ENCODE assay signal across 17 mouse cellular contexts in the genomic region with DNA sequence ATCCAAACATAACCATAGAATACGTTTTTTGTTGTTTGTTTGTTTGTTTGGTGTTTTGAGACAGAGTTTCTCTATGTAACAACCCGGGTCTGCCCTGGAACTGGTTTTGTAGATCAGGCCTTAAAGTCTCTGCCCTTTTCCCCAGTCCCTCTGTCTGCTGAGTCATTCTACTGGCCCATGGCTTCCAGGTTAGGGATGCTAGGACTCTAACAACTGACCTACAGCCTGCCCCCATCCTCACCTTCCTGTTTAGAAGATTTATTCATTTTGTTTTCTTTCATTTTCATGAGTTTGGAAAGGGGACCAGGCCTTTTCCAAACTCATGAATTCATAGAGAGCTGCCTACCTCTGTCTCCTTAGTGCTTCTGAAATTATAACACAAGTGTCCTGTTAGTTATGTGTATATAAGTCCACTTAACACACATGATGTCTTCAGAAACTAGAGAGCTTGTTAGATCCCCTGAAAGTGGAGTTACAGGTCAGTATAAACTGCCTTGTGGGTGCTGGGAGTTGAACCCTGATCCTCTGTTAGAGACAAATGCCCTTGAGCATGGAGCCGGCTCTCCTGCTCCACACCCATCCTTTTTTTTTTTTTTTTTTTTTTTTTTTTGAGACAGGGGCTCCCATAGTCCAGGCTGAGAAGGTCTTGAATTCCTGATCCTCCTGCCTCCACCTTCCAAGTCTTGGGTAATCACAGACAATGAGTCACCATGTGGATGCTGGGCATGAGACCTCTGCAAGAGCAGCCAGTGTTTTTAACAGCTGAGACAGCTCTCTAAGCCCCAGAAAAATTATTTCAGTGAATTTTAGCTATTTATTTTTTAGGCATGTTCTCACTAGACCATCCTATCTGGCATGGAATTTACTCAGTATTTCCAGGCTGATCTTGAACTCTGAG. TPM values are rescaled to one million over a fixed set of nuclear protein-coding genes. Genes with fewer than 3 reads are reported as not detected.
DNase-seq lines count a peak whose midpoint lies in the region; ATAC-seq lines count a peak whose summit lies in the region.
"Had no signal": no experiment of that assay in that cellular context is flagged by ENCODE, and none has a peak within 500 bp of the region (broad histone marks: within the 10 kb centered on the region; RNA-seq: fewer than 3 reads in every experiment).

No protein-coding gene starts in this region.

- DNase-seq in 3134 (ENCODE audit: extremely low read depth, insufficient read length, low spot score) (peak; percentile 69), A20 (ENCODE audit: low read depth, low spot score) (peak; percentile 36), adipocyte (ENCODE audit: low spot score) (peak; percentile 43), MN1 (ENCODE audit: low spot score) (no peak)
- DNase-seq: cerebellum, adult 11-12 months; gastrocnemius, postnatal 14 days; thymus, postnatal 4 days had no signal

- H3K4me2 ChIP-seq in liver, embryonic 15.5 days = no peak overlapping the region
- H3K4me2 ChIP-seq: embryonic facial prominence, embryonic 12.5 days; heart, embryonic 12.5 days had no signal

- H3K9me3 ChIP-seq in liver, embryonic 15.5 days (replicated peaks) = no peaks in the 10 kb centered on the region; the same call in 1 of the 2 replicates

- H3K4me3 ChIP-seq in liver, embryonic 15.5 days (replicated peaks) = no peak overlapping the region
- H3K4me3 ChIP-seq: embryonic facial prominence, embryonic 12.5 days; forebrain, embryonic 10.5 days; heart, embryonic 12.5 days; hindbrain, embryonic 10.5 days; megakaryocyte, embryonic 14.5 days had no signal

- H3K36me3 ChIP-seq in liver, embryonic 15.5 days (replicated peaks) = no peaks in the 10 kb centered on the region
- H3K36me3 ChIP-seq: embryonic facial prominence, embryonic 12.5 days; heart, embryonic 12.5 days; hindbrain, embryonic 10.5 days had no signal

- H3K4me1 ChIP-seq in liver, embryonic 15.5 days (replicated peaks) = peaks cover 63% of the 10 kb centered on the region

- H3K9ac ChIP-seq in liver, embryonic 15.5 days = no peak overlapping the region
- H3K9ac ChIP-seq: embryonic facial prominence, embryonic 12.5 days; heart, embryonic 12.5 days had no signal

- H3K27ac ChIP-seq in liver, embryonic 15.5 days (replicated peaks) = peak overlapping the region; percentile 46
- H3K27ac ChIP-seq: embryonic facial prominence, embryonic 12.5 days; forebrain, embryonic 10.5 days; hindbrain, embryonic 10.5 days; stomach, postnatal 0 days had no signal

- 67% methylated on average over 3 of the region's 3 CpGs for WGBS in liver, embryonic 15.5 days (ENCODE audit: insufficient replicate concordance)

- no peak for ATAC-seq in liver, embryonic 15.5 days (ENCODE audit: insufficient read depth)
- ATAC-seq in cerebellum, adult (ENCODE audit: insufficient number of reproducible peaks, low FRiP score, low TSS enrichment) = no peak
- ATAC-seq in megakaryocyte-erythroid progenitor cell, adult 5-6 weeks (replicated peaks; ENCODE audit: low FRiP score, low TSS enrichment, poor library complexity, severe bottlenecking) = no peak
- ATAC-seq: inflammation-experienced regulatory T-cells, adult 6 months had no signal

- H3K27me3 ChIP-seq in liver, embryonic 15.5 days = 0 out of 2 replicates have a peak, but pooled peaks cover 4% of the 10 kb centered on the region
- H3K27me3 ChIP-seq: embryonic facial prominence, embryonic 12.5 days; heart, embryonic 12.5 days; megakaryocyte, embryonic 14.5 days had no signal

RNA-seq across cellular contexts. Expression of a gene that starts 5.0 kb away (rescaled TPM):
- polyA plus RNA-seq in liver, embryonic 15.5 days (2015; fragmentation: Nextera tagmentation; extraction: Ambion mirVana) = 93.3 and 93.5 TPM in 2 replicates
- total RNA-seq in megakaryocyte-erythroid progenitor cell, adult 5-6 weeks (2014; fragmentation: Nextera tagmentation) = 33.2 and 48.8 TPM in 2 replicates
- 96.9 and 106 TPM in 2 replicates for total RNA-seq in megakaryocyte-erythroid progenitor cell, adult 5-6 weeks (2017)
